Mouse (Mus musculus) G1E (cell line): Measurements from ENCODE around the gene Abcc3.

Experiments used
- CTCF ChIP-seq: IDR thresholded peaks from 2 replicates; pipeline ENCODE4 v1.5.1; 2012; ENCODE audit warnings: low read depth, low read length, inconsistent platforms, mixed read lengths
- POLR2AphosphoS5 ChIP-seq: IDR thresholded peaks from 2 replicates; pipeline ENCODE4 v1.6.1; 2012; ENCODE audit warnings: low read depth, low read length, inconsistent platforms; ENCODE audit not compliant: insufficient replicate concordance
- TAL1 ChIP-seq: conservative IDR thresholded peaks from 2 replicates; pipeline ENCODE4 v1.6.1; 2012; ENCODE audit warnings: low read depth, low read length, inconsistent platforms, mixed read lengths

GRCm38 (mm10) chr11:94413516-94413915 is 20.7 kb upstream of the Abcc3 start:
- no peak for TF ChIP-seq TAL1
- TF ChIP-seq CTCF, result no peak
- TF ChIP-seq POLR2AphosphoS5, result no peak
